Mouse (Mus musculus) neutrophil, adult 5-6 weeks (primary cell): ENCODE results near the gene Vps8. TPM values are rescaled to one million over a fixed set of nuclear protein-coding genes. Genes with fewer than 3 reads are reported as not detected.

Experiments
- ATAC-seq: fragments of 151-379, 151-347 bp; 2 replicates; pipeline ENCODE4 v1.8.0; 2017; ENCODE audit warnings: mild to moderate bottlenecking, moderate TSS enrichment; ENCODE audit not compliant: insufficient number of reproducible peaks, poor library complexity, low FRiP score, severe bottlenecking; ENCODE audit errors: extremely low read depth
- total RNA-seq: library from RNA; stranded (forward); fragments of 200-1000 nt; gene quantifications from 2 replicates; pipeline ENCODE4 v1.2.3, GENCODE M21; 2017

Gene Vps8
- total RNA-seq, 1 experiment from 2014 or later = 38.5 TPM

DNA sequence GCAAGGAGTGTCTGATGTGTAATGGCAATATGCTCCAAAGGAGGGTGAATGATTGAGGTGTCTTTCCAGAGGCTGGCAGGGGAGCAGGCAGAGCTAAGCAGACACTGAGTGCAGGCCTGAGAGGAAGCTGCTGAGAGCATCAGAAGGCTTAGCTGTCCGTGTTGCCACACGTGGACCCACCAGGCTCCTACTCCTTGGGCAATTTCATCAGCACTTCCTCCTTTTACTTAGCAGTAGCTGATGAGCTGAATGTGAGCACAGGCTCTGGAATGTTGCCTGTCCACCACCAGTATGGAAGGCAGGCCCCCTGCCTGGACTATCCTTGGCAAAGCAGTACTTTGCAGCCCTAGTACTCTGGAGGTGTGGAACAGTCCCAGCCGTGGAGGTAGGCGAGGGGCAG, 23.0 kb upstream of the Vps8 start:
- no peak for ATAC-seq

DNA sequence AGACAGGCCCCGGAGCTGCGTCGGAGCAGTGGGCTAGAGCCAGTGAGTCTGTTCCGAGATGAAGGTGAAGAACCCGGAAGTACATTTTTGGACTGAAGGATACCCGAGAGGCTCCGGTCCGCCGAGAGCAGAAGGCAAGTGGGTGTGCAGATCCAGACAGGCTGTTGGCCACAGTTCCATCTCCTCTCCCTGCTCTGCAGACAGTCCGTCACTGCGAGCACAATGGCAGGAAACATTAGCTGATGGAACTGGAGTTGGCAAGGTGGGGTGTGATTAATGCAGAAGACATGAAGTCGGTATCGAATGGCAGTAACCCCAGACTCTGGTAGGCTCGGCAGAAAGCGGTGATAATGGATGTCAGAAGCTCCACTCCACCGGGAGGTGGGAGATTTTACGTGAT, 20.9 kb upstream of the Vps8 start:
- no peak for ATAC-seq

DNA sequence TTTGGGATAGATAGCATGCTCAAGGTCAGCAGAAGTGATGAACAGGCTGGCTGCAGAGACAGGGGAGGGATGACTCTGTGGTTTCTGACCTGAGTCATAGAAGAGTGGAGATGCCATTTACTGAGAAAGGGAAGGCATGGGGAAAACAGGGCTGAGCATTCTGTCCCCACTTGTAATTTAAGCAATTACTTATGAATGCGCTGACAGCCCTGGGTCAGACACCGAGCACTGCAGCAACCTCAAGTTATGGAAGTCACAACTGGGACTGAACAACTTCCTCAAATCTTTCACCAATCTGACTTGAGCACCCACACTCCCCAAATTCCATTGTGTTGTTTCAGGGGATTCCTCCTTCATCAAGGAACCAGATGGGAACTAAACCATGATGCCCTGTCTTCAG, 19.5 kb upstream of the Vps8 start:
- no peak for ATAC-seq

DNA sequence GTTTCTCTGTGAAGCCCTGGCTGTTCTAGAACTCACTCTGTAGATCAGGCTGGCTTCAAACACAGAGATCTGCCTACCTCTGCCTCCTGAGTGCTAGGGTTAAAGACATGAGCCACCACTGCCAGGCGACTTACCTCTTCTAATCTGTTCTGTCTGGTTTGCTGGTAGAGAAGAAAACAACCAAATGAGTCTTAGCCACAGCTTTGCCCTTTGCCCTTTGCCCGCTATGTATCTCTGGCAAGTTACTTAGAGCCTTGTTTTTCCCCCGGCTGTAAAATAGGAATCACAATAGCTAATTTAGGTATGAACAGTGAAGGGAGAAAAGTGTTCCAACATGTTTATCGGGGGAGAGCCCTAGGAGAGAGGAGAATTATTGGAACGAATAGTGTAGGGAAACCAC, 18.3 kb upstream of the Vps8 start:
- ATAC-seq = no peak

DNA sequence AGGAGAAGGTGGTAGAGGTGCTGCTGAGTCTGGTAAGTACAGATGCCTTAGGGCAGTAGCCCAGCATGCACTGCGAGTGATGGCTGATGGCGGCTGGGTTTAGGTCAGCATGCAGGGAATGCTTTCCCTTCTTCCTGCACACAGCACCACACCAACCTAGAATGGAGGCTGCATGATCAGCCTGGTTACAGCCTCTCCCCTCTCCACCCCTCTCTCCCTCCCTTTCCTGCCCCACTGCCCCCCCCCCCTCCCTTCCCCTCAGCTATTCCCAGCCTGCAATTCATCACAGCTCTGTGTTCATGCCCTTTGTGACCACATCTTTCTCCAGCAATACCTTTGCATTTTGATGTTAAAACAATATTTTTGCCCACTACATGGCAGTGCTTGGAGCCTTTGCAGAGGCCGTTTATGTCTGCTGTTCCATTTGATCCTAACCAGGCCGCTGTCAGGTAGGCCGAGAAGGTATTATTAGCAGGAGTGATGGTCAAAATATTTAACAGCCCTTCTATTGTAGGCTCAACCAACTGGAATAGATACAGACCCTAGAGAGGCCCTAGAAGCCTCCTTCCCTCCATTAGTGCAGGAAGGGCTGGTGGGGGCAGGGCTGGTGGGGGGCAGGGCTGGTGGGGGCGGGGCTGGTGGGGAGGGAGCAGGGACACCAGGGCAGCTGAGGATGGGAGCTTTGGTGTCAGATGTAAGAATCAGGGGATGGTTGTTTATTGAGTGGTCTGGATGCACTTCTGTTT, 17.5 kb upstream of the Vps8 start:
- no peak for ATAC-seq

DNA sequence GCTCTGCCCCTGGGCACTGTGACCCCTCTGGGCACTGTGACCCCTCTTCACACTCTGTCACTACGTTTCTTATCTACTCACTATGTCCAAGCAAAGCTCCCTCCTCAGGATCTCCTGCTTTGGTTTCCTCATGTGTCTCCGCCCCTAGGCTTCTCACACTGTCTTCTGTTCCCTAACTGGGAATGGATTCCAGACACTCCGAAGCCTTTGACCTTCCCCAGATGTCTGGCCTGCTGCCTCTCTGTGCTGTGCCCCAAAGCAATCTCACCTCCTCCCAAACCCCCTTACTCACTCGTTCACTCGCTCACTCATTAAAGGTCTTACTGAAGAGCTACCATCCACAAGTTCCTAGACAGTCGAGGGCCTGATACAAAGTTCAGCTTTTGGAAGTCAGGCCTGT, 16.8 kb upstream of the Vps8 start:
- no peak for ATAC-seq

DNA sequence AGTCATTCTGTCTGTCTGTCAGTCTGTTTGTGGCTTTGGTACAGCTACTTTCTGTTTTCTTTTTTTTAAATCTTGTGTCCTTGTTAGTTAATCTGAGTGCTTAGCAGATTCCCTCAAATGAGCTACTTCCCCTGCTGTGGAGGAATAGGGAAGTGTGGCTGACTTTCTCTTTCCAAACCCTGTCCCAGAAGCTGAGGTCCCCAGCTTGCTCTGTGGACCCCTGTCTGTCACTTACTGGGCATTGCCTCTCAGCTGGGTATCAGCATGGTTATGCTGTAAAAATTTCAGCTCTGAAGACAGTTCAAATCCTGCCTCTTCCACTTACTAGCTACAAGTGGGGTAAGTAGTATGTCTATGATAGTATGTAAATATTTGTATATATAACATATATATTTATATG, 11.1 kb upstream of the Vps8 start:
- no peak for ATAC-seq

DNA sequence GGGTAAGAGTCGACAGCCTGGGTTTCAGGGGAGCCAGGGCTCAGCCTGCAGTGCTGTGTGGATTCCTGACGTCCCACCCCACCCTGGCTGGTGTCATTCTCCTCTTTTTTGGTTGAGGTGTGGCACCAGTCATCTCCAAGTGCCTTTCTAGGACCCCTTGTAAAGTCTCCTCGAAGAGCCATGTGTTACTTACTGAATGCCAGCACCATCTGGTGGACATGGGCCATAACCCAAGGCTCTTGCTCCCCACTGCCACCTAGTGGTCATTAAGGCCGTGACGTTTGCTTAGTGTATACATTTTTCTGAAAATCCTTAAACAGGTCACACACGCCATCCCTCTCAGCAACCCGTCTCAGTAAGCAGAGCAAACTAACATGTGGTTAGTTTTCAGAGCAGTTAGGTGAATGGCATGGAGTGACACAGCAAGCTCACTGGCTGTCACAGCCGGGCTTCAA, 10.3 kb upstream of the Vps8 start:
- ATAC-seq = peak; percentile 92

DNA sequence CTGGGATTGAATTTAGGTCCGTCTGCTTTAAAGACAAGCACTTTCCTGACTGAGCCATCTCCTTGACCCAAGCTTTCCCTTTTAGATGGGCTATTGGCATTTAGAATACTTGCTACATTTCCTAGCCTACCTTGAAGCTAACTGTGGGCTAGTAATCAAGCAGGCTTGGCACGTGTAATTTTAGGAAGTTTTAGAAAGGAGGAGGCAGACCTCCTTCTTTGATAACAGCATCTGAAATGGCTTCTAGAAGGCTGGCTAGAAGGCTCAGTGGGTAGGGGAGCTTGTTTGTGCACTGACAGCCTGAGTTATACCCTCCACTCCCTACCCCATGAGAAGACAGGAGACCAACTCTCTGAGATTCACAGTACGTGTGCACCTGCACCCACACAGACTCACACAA, 9.1 kb upstream of the Vps8 start:
- no peak for ATAC-seq

DNA sequence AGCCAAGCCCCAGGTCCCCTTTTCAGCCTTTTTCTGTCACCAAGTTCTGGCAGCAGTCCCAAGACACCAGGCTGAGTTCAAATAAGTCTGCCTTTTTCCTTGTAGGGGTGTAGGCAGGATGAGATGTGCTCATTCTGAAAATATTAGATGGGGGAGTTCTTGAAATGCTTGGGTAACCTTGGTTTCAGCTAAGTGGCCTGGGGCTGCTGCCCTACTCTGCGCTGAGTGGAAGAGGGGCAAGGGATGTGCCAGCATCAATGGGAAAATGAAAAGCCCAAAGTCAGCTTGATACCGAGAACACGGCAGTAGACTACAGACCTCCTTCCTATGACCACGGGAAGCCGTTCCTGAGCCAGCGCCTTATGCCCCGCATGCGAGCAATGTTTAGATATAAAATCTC, 7.8 kb upstream of the Vps8 start:
- no peak for ATAC-seq

DNA sequence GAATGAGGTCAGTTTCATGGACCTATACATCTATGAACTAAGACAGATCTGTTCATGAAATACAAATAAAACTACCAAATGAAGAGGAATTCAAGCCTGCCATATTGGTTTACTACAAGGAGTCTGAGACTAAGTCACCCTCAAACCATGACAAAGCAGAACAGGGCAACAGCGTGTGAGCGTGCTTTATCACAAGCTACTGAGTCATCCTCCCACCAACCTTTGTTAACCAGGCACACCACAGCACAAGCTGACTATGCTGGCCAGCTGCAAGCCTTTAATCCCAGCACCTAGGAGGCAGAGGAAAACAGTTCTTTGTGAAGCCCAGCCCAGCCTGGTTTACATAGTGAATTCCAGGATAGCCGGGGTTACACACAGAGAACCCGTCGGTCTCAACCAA, 4.9 kb upstream of the Vps8 start:
- no peak for ATAC-seq

DNA sequence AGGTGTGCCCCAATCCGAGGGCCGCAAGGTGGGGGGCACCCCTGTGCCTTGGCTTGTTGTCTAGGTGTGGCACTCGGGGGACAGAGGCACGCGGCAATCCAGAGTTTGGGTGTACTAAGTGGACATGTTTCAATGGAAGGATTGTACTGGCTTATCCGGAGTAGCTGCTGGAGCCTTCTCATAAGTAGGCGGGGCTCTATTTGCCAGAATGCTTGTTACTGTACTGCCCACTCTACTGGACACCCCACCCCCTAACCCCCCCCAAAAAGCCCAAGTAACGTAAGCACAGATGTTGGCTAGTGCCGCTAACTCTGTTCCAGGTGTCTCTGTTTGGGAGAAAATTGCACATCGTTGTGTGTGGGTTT, 610 bp downstream of the Vps8 start:
- no peak; the same call in 1 of the 2 replicates for ATAC-seq

DNA sequence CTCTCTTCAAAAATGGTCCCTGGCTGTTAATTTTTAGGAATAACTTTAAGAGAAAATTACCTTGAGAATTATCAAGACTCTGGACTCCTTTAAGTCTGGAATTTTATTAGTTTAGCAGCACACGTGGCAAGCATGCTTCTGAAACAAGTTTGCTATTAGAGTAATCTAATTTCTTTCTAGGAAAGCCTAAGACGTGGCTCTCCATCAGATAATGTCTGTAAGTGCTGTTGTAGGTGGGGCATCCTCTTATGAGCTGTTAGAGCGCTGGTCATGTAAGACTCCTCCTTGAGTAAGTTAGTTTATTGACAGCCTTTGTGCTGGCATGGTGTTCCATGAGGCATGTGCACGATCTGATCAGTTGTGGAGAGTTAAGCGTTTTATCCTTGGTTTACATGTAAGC, 5.2 kb downstream of the Vps8 start:
- ATAC-seq = no peak

DNA sequence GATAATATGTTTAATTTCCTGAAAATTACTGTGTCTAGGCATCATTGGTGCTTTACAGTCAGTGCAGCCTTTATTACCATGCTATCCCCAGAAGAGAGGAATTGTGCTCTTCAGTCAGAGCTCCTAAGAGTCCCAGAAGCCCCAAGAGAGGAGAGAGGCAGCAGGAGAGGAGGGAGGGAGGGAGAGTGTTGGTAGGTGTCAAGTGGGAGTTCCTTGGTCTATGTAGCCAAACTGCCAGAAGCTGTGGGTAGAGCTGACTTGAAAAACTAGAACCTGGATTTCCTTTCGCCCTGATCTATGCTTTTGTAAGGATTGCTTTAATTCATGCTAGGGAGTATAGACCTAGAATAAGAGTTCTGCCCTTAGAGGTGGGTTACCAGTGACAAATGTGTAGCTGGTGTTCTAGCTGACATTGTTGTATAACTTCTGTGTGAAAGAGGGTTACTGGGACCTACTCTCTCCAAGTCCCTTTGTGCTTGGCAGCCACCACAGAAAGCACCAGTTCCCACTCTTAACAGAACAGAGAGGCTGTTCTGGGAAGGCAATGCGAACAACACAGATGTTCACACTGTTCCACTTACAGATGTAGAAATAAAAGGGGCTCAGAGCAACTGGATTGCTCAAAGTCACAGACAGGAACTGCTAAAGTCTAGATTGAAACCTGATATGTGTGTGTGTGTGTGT, 7.6 kb downstream of the Vps8 start:
- no peak for ATAC-seq

DNA sequence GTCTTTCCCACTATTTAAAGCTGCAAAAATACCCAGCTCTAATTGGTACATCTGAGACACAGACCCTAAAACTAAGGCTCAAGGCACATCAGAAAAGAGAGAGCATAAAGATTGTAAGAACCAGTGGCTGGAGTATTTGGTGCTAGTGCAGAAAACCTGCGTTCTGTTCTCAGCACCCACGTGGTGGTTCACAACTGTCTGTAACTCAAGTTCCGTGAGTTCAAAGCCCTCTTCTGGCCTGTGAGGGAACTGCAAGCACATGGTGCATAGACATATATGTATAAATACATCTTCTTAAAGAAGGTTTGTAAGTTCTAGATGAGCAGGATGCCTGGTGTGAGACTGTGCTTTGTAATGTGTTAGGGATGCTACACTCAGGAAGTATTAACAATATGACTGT, 8.7 kb downstream of the Vps8 start:
- no peak for ATAC-seq

DNA sequence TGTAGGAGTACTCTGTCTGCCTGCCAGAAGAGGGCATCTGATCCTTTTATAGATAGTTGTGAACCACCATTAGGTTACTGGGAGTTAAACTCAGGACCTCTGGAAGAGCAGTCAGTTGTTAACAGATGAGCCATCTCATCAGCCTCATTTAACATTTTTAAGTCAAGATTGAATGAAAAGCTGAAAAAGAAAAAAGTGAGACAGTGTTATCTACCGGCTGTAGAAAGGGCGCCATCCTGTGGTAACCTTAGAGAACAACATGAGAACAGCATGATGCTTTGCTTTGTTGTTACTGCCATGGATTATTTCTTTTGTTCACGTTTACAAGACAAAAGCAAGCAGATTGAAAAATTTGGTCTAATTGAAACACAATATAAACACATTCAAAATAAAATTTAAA, 10.6 kb downstream of the Vps8 start:
- ATAC-seq = no peak

DNA sequence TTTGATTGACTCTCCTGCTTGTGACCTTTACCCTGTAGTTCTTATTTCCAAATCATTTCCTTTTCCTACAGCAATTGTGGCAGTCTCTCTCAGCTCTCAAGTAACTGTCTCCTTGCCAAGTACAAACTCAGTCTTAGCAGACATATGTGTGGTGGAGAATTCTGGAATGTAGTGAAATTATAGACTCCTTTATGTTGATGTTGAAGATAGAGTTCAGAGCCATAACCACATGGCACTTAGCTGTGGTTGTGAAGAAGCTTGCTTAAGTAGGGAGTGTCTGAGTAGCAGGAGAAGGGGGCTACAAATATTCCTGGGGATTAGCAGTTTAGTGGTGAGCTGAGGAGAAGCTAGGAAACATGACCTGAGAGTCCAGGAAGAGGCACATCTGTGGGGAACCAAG, 18.1 kb downstream of the Vps8 start:
- ATAC-seq = no peak

DNA sequence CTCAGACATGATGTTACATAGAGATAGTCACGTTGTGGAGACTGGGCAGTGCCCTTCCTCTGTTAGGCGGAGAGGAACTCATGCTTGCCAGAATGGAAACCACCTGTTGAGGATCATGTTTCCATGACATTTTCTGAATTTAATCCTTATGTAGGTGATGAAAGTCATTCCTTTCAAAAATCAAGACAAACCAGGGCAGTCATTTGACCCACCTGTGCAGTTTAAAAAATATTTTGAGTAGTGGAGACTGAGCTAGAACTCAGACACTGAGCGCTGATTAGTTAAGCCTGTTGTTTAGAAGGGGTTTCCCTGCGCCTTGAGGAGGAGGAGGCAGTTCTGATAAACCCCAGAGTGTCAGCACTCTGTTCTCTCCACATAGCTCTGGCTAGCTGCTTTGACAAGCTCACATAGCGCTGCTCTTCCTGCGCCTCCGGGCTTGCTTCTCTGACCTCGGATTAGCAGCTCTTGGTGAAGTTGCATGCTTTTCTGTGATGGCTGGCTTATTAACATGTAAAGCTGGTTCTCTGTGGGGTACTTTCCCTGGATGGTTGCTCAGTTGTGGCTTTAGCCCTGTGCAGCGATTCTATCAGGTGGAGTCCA, 22.2 kb downstream of the Vps8 start:
- no peak for ATAC-seq

DNA sequence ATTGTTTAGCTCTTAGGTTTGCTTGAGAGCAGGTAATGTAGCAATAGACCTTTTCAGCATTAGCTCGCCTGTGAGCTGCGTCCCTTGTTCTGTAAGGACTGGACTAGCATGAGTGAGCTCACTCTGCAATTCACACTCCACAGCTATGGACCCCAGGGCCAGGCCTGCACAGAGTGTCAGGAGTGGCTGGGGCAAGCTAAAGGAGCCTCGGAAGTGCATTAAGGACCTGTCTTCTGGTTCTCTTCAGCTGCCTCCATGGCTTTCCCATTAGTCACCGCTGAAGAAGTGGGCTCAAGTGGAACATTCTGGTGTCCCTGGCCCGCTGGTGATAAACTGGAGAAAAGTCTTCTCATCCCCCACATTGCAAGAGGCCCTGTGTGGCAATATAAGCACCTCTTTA, 24.5 kb downstream of the Vps8 start:
- no peak for ATAC-seq

DNA sequence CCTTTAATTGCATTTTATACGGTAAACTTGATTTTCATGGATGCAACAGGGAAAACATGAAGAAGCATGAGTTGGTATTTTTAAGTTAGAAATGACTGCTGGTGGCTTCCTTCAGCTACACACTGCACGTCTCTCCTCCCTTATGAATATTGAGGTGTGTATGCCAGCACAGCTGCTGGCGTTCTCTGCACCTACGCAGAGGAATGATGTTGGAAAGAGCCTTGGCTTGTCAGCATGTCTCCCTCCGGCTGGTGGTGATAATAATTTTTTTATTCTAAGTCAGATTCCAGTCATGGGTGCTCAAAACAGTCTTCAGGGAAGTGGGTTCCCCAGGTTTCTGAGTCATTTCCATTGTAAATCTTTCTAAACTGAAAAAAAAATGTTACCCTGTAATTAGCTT, 25.5 kb downstream of the Vps8 start:
- ATAC-seq = no peak
